Comparison of ENCODE assay signal across 22 mouse cellular contexts in the genomic region with DNA sequence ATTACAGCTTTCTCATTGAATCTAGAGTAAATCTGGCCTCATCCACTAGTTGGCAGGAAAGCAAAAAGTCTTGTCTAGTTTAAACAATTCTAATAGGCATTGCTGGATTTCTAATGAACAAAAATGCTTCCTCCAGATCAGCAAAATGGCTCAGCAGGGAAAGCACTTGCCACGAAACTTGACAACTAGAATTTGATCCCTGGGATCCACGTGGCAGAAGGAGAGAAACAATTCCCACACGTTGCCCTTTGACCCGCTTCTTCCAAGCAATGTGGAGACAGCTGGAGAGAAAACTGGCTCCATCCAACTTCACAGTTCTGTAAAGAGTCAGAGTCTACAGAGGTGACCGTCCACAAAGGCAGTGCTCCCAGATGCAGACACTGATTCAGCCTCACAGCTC. TPM values are rescaled to one million over a fixed set of nuclear protein-coding genes. Genes with fewer than 3 reads are reported as not detected.
DNase-seq lines count a peak whose midpoint lies in the region; ATAC-seq and TF ChIP-seq lines count a peak whose summit lies in the region.
"Had no signal": no experiment of that assay in that cellular context is flagged by ENCODE, and none has a peak within 500 bp of the region (broad histone marks: within the 10 kb centered on the region; RNA-seq: fewer than 3 reads in every experiment).

No protein-coding gene starts in this region.

- H3K4me3 ChIP-seq in embryonic facial prominence, embryonic 11.5 days (ENCODE audit: low read depth, low read length) = no peak overlapping the region
- H3K4me3 ChIP-seq in embryonic facial prominence, embryonic 10.5 days = no peak overlapping the region
- H3K4me3 ChIP-seq in liver, adult 2 months (ENCODE audit: insufficient read depth, low read depth, low read length) = no peak overlapping the region
- no peak overlapping the region for H3K4me3 ChIP-seq in liver, embryonic 12.5 days
- H3K4me3 ChIP-seq in hindbrain, embryonic 10.5 days = no peak overlapping the region
- H3K4me3 ChIP-seq: embryonic facial prominence, embryonic 15.5 days; gastrocnemius, adult 2 months; heart, embryonic 13.5 days; limb, embryonic 13.5 days; midbrain, embryonic 15.5 days; myocyte had no signal

- no peak for TF ChIP-seq CTCF in liver, adult 2 months (IDR thresholded peaks at IDR 0.05; ENCODE audit: low read depth, low read length)

- H3K36me3 ChIP-seq in embryonic facial prominence, embryonic 11.5 days (replicated peaks; ENCODE audit: control insufficient read depth, insufficient read depth, low read depth, low read length) = no peaks in the 10 kb centered on the region
- H3K36me3 ChIP-seq in embryonic facial prominence, embryonic 10.5 days (replicated peaks) = no peaks in the 10 kb centered on the region
- H3K36me3 ChIP-seq in liver, adult 2 months (ENCODE audit: control insufficient read depth, insufficient read depth, low read length) = no peaks in the 10 kb centered on the region
- H3K36me3 ChIP-seq in liver, embryonic 12.5 days = no peaks in the 10 kb centered on the region
- no peaks in the 10 kb centered on the region for H3K36me3 ChIP-seq in hindbrain, embryonic 10.5 days
- H3K36me3 ChIP-seq: embryonic facial prominence, embryonic 15.5 days; heart, embryonic 13.5 days; limb, embryonic 13.5 days; midbrain, embryonic 15.5 days had no signal

- no peak overlapping the region for H3K9ac ChIP-seq in embryonic facial prominence, embryonic 11.5 days (replicated peaks; ENCODE audit: low read length)
- H3K9ac ChIP-seq in liver, adult 2 months (ENCODE audit: low read depth, low read length) = no peak overlapping the region
- H3K9ac ChIP-seq in liver, embryonic 12.5 days = no peak overlapping the region
- H3K9ac ChIP-seq: embryonic facial prominence, embryonic 15.5 days; forebrain, postnatal 0 days; heart, embryonic 13.5 days; limb, embryonic 13.5 days; midbrain, embryonic 15.5 days had no signal

- no peaks in the 10 kb centered on the region for H3K27me3 ChIP-seq in embryonic facial prominence, embryonic 11.5 days (ENCODE audit: control insufficient read depth, insufficient read depth, low read length)
- peaks cover 3% of the 10 kb centered on the region for H3K27me3 ChIP-seq in embryonic facial prominence, embryonic 10.5 days (replicated peaks; ENCODE audit: low read depth, poor library complexity, severe bottlenecking)
- no peaks in the 10 kb centered on the region for H3K27me3 ChIP-seq in liver, adult 2 months (ENCODE audit: control insufficient read depth, insufficient read depth, low read length)
- no peaks in the 10 kb centered on the region for H3K27me3 ChIP-seq in liver, embryonic 12.5 days (replicated peaks)
- H3K27me3 ChIP-seq in hindbrain, embryonic 10.5 days (ENCODE audit: insufficient read depth, poor library complexity, severe bottlenecking) = peaks cover 2% of the 10 kb centered on the region
- H3K27me3 ChIP-seq: embryonic facial prominence, embryonic 15.5 days; heart, embryonic 13.5 days; limb, embryonic 13.5 days; midbrain, embryonic 15.5 days had no signal

- H3K4me1 ChIP-seq in embryonic facial prominence, embryonic 11.5 days (ENCODE audit: control insufficient read depth, insufficient read depth, low read length) = no peaks in the 10 kb centered on the region
- no peaks in the 10 kb centered on the region for H3K4me1 ChIP-seq in embryonic facial prominence, embryonic 10.5 days
- H3K4me1 ChIP-seq in liver, adult 2 months (ENCODE audit: control insufficient read depth, insufficient read depth, low read length) = peaks cover 24% of the 10 kb centered on the region
- H3K4me1 ChIP-seq in liver, embryonic 12.5 days = 0 out of 2 replicates have a peak, but pooled peaks cover 4% of the 10 kb centered on the region
- no peaks in the 10 kb centered on the region for H3K4me1 ChIP-seq in hindbrain, embryonic 10.5 days (replicated peaks)
- H3K4me1 ChIP-seq: embryonic facial prominence, embryonic 15.5 days; heart, embryonic 13.5 days; limb, embryonic 13.5 days; midbrain, embryonic 15.5 days had no signal

- H3K79me2 ChIP-seq in liver, adult 2 months (ENCODE audit: control insufficient read depth, insufficient read depth, low read length) = peaks cover 5% of the 10 kb centered on the region; the same call in 1 of the 2 replicates

- no peak for ATAC-seq in embryonic facial prominence, embryonic 11.5 days (replicated peaks; ENCODE audit: insufficient number of reproducible peaks, low FRiP score, low TSS enrichment, low read depth)
- ATAC-seq in liver, embryonic 12.5 days = no peak
- ATAC-seq: forebrain, postnatal 0 days; hindbrain, embryonic 16.5 days; midbrain, embryonic 15.5 days had no signal

- peak; percentile 4 for DNase-seq in embryonic facial prominence, embryonic 11.5 days (ENCODE audit: low spot score)
- no peak for DNase-seq in embryonic facial prominence, embryonic 10.5 days (ENCODE audit: low spot score)
- DNase-seq in liver, adult 2 months (ENCODE audit: extremely low read depth, low read depth, low spot score) = peak; percentile 94
- DNase-seq in kidney, adult 9 months = peak; percentile 89
- DNase-seq in retina, embryonic 14.5 days (ENCODE audit: low spot score) = no peak
- no peak for DNase-seq in hindbrain, embryonic 10.5 days (ENCODE audit: low spot score)
- DNase-seq: cerebellum, adult 8-10 months; forebrain, postnatal 0 days; gastrocnemius, adult 2 months; right cerebral cortex, postnatal 14 days; spleen, adult 18-20 months; thymus, postnatal 25 days had no signal

- H3K4me2 ChIP-seq in embryonic facial prominence, embryonic 11.5 days (ENCODE audit: low read depth, low read length) = no peak overlapping the region
- H3K4me2 ChIP-seq in liver, embryonic 12.5 days = no peak overlapping the region
- H3K4me2 ChIP-seq: embryonic facial prominence, embryonic 15.5 days; heart, embryonic 13.5 days; limb, embryonic 13.5 days; midbrain, embryonic 15.5 days had no signal

- H3K27ac ChIP-seq in embryonic facial prominence, embryonic 11.5 days (replicated peaks; ENCODE audit: low read depth, low read length) = no peak overlapping the region
- H3K27ac ChIP-seq in embryonic facial prominence, embryonic 10.5 days (replicated peaks) = no peak overlapping the region
- no peak overlapping the region for H3K27ac ChIP-seq in liver, adult 2 months (replicated peaks; ENCODE audit: insufficient read depth, low read depth, low read length)
- H3K27ac ChIP-seq in liver, embryonic 12.5 days = no peak overlapping the region
- no peak overlapping the region for H3K27ac ChIP-seq in hindbrain, embryonic 10.5 days
- H3K27ac ChIP-seq: embryonic facial prominence, embryonic 15.5 days; gastrocnemius, adult 2 months; heart, embryonic 13.5 days; limb, embryonic 13.5 days; midbrain, embryonic 15.5 days had no signal

- WGBS in embryonic facial prominence, embryonic 11.5 days = 44% methylated on average over 5 of the region's 5 CpGs
- 54% methylated on average over 5 of the region's 5 CpGs for WGBS in embryonic facial prominence, embryonic 10.5 days
- WGBS in liver, adult 2 months = 12% methylated on average over 5 of the region's 5 CpGs
- WGBS in liver, embryonic 12.5 days (ENCODE audit: insufficient replicate concordance) = 63% methylated on average over 5 of the region's 5 CpGs
- WGBS in hindbrain, embryonic 10.5 days = 51% methylated on average over 5 of the region's 5 CpGs

- TF ChIP-seq POLR2A in liver, adult 2 months (IDR thresholded peaks at IDR 0.05; ENCODE audit: extremely low read depth, insufficient read depth, low read length) = no peak

- no peaks in the 10 kb centered on the region for H3K9me3 ChIP-seq in embryonic facial prominence, embryonic 11.5 days (replicated peaks; ENCODE audit: control insufficient read depth, low read length)
- H3K9me3 ChIP-seq in embryonic facial prominence, embryonic 10.5 days = no peaks in the 10 kb centered on the region
- H3K9me3 ChIP-seq in liver, embryonic 12.5 days (replicated peaks) = 0 out of 2 replicates have a peak, but pooled peaks cover 3% of the 10 kb centered on the region
- no peaks in the 10 kb centered on the region for H3K9me3 ChIP-seq in hindbrain, embryonic 10.5 days
- H3K9me3 ChIP-seq: embryonic facial prominence, embryonic 15.5 days; heart, embryonic 13.5 days; limb, embryonic 13.5 days; midbrain, embryonic 15.5 days had no signal

RNA-seq across cellular contexts. Expression of a gene that starts 6.1 kb away (rescaled TPM):
- polyA plus RNA-seq in embryonic facial prominence, embryonic 11.5 days (2014; fragmentation: Nextera tagmentation; extraction: Ambion mirVana) = 0.28 and 0.29 TPM in 2 replicates
- polyA plus RNA-seq in embryonic facial prominence, embryonic 10.5 days (2016; fragmentation: Nextera tagmentation; extraction: Ambion mirVana) = 0.41 and 0.57 TPM in 2 replicates
- total RNA-seq in liver, adult 2 months (2014; rRNA removed) = 46.6 and 59.8 TPM in 2 replicates
- polyA plus RNA-seq in liver, adult 2 months (2012; rRNA removed) = 20.1 and 24.9 TPM in 2 replicates
- 1.7 and 2.1 TPM in 2 replicates for polyA plus RNA-seq in liver, embryonic 12.5 days (2016; fragmentation: Nextera tagmentation; extraction: Ambion mirVana)
- polyA plus RNA-seq in hindbrain, embryonic 10.5 days (2016; fragmentation: Nextera tagmentation; extraction: Ambion mirVana) = 0.35 and 0.51 TPM in 2 replicates

RNA-seq across cellular contexts. Expression of a gene that starts 56.4 kb away (rescaled TPM):
- polyA plus RNA-seq in embryonic facial prominence, embryonic 11.5 days (2014; fragmentation: Nextera tagmentation; extraction: Ambion mirVana) = not detected in 2 replicates
- polyA plus RNA-seq in embryonic facial prominence, embryonic 10.5 days (2016; fragmentation: Nextera tagmentation; extraction: Ambion mirVana) = not detected in 2 replicates
- 0.07 and 0.09 TPM in 2 replicates for total RNA-seq in liver, adult 2 months (2014; rRNA removed)
- polyA plus RNA-seq in liver, adult 2 months (2012; rRNA removed) = 0.04 TPM in 2 replicates
- not detected in 2 replicates for polyA plus RNA-seq in liver, embryonic 12.5 days (2016; fragmentation: Nextera tagmentation; extraction: Ambion mirVana)
- polyA plus RNA-seq in hindbrain, embryonic 10.5 days (2016; fragmentation: Nextera tagmentation; extraction: Ambion mirVana) = not detected in 2 replicates
- total RNA-seq: forebrain, postnatal 0 days; granulocyte monocyte progenitor cell, adult 5-6 weeks had no signal
- polyA plus RNA-seq: embryonic facial prominence, embryonic 15.5 days; forebrain, postnatal 0 days; limb, embryonic 13.5 days; liver, embryonic 16.5 days; myocyte; neural tube, embryonic 14.5 days had no signal

Comparison
In these comparisons a context has a peak if more than half of its experiments do, and no peak if none do; other contexts are left out.
1. DNase-seq: peak in embryonic facial prominence, embryonic 11.5 days (single experiment), liver, adult 2 months (single experiment) and kidney, adult 9 months (single experiment); none in embryonic facial prominence, embryonic 10.5 days (single experiment), retina, embryonic 14.5 days (single experiment) and hindbrain, embryonic 10.5 days (single experiment).